Mouse (Mus musculus): ENCODE data around the gene Olfr1504.
"Not testable (repeated sequence)": the region's sequence is repeated elsewhere in the genome, so short reads cannot be mapped to it uniquely, and the experiment has no call there.

The Olfr1504 gene

GRCm38 (mm10) chr19:13897828-13898227, at the start of gene Olfr1504:
TSS of gene Olfr1504 (minus strand) at chr19:13897928.
- no peak for DNase-seq (ENCODE audit: low read depth, low spot score)

- no peak for DNase-seq (ENCODE audit: low read depth, low spot score)
Measured at GRCm38 (mm10) chr19:13913230-13913629, 15.5 kb upstream of the Olfr1504 start, which contains the start of gene Olfr1505. TSS of gene Olfr1505 (plus strand) at chr19:13913530.

DNA sequence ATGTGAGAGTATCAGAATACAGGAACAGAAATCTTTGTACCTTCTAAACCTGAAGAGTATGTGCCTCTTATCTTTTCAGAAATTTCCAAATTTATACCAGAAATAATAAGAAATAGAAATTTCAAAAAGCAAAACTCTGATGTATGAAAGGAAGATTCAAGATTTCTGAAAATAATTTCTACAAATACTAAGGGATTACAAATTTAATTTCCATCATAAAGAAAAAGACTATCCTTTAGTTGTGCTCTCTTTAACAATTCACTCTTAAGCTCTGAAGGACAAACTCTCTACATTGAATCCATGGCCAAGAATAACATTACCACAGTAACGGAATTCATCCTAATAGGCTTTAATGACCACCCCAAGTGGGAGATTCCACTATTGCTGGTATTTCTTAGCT, 36.2 kb downstream of the Olfr1504 start, which contains the start of gene Olfr1502:
Olfr1502 (plus strand) TSS at position 301 of the 400 bp plus-strand sequence.
- no peak for DNase-seq (ENCODE audit: low read depth, low spot score)

DNA sequence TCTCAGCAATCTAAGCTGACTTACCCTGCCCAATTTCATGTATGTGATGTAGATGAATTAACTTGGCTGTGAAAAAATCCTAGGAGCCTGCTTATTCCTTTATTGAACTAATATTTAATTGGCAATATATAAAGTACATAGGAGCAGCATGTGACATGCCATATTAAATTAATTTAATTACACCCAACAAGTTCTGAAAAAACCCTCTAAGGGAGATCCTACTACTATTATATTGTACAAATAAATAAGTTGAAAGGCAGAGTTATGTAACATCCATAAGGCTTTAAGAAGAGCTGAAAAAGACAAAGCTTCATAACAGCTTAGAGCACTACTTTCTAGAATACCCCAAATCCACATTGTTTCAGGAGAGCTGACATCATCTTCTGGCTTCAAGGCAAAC, 47.1 kb downstream of the Olfr1504 start, which contains the start of gene Olfr1501:
Olfr1501 (minus strand) TSS at position 101 of the 400 bp plus-strand sequence.
- DNase-seq (ENCODE audit: low read depth, low spot score): not testable (repeated sequence)
